Mouse (Mus musculus) spleen, adult 2 months (tissue): ENCODE results near the gene Tuba1c.

Source experiments
- CTCF ChIP-seq: fragments of 200-500 bp; IDR thresholded peaks from 2 replicates; pipeline ENCODE4 v1.5.1; 2011; ENCODE audit warnings: mild to moderate bottlenecking, inconsistent platforms; ENCODE audit not compliant: insufficient read depth, insufficient read length, insufficient replicate concordance; ENCODE audit errors: extremely low read depth
- POLR2A ChIP-seq: fragments of 200-500 bp; IDR thresholded peaks from 2 replicates; pipeline ENCODE4 v1.6.1; 2011; ENCODE audit warnings: low read depth, low read length, inconsistent platforms

DNA sequence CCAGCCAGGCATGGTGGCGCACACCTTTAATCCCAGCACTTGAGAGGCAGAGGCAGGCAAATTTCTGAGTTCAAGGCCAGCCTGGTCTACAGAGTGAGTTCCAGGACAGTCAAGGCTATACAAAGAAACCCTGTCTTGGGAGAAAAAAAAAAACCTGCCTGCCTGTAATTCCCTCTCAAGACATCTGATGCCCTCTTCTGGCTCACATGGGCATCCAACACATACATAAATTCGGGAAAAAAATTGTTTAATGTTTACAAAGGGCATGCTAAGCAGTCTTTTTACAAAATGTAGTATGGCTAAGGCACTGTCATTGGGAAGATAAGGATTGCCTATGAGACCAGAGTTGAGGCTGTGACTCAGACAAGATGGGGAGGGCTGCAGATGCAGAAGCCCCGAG is 50.1 kb downstream of the Tuba1c start:
- TF ChIP-seq CTCF, result no peak
- TF ChIP-seq POLR2A, result no peak
